Mouse (Mus musculus) CH12.LX (cell line): ENCODE results near the gene 1700020L24Rik. TPM values are rescaled to one million over a fixed set of nuclear protein-coding genes. Genes with fewer than 3 reads are reported as not detected.

Experiments used
- polyA plus RNA-seq: library from polyadenylated mRNA; unstranded; fragments of >175 nt; gene quantifications from 2 replicates; pipeline ENCODE4 v1.2.1, GENCODE M21; 2012; ENCODE audit warnings: low read depth; ENCODE audit not compliant: insufficient read length
- total RNA-seq, 2 experiments: library from RNA; depleted of rRNA; stranded (reverse); fragments of 300-350 nt in 1 of 2; fragments of >200 nt in 1 of 2; gene quantifications; 2 replicates each; pipeline ENCODE4 v1.2.3; 2012 to 2014

1700020L24Rik gene
- total and polyA plus RNA-seq, 3 experiments: 0.21 to 0.40 TPM; not detected in 1

Other genes with a start within 250 kb of the 1700020L24Rik start
- gene Slfn3, start 246.3 kb upstream of the 1700020L24Rik start, total RNA-seq (2012; rRNA removed): 10.6 and 11.2 TPM in 2 replicates
- 19.5 and 21.4 TPM in 2 replicates for gene Slfn3, start 246.3 kb upstream of the 1700020L24Rik start, total RNA-seq (2014; rRNA removed)
- gene Slfn3, start 246.3 kb upstream of the 1700020L24Rik start, polyA plus RNA-seq: 30.4 and 33.1 TPM in 2 replicates
- gene Slfn14, start 151.0 kb upstream of the 1700020L24Rik start, total RNA-seq (2012; rRNA removed): not detected in 2 replicates
- not detected in 2 replicates for gene Slfn14, start 151.0 kb upstream of the 1700020L24Rik start, total RNA-seq (2014; rRNA removed)
- not detected in 2 replicates for gene Slfn14, start 151.0 kb upstream of the 1700020L24Rik start, polyA plus RNA-seq
- gene Ap2b1, start 138.7 kb upstream of the 1700020L24Rik start, total RNA-seq (2012; rRNA removed): 59.1 and 60.1 TPM in 2 replicates
- gene Ap2b1, start 138.7 kb upstream of the 1700020L24Rik start, total RNA-seq (2014; rRNA removed): 57.6 and 58.3 TPM in 2 replicates
- gene Ap2b1, start 138.7 kb upstream of the 1700020L24Rik start, polyA plus RNA-seq: 75.7 and 78.8 TPM in 2 replicates
- 9.5 and 11.4 TPM in 2 replicates for gene Pex12, start 135.1 kb upstream of the 1700020L24Rik start, total RNA-seq (2012; rRNA removed)
- 6.3 and 8.2 TPM in 2 replicates for gene Pex12, start 135.1 kb upstream of the 1700020L24Rik start, total RNA-seq (2014; rRNA removed)
- gene Pex12, start 135.1 kb upstream of the 1700020L24Rik start, polyA plus RNA-seq: 30.6 and 30.7 TPM in 2 replicates
- gene Rasl10b, start 28.5 kb upstream of the 1700020L24Rik start, total RNA-seq (2012; rRNA removed): 0.21 and 0.42 TPM in 2 replicates
- gene Rasl10b, start 28.5 kb upstream of the 1700020L24Rik start, total RNA-seq (2014; rRNA removed): not detected in 2 replicates
- 0.08 TPM in 1 of 2 replicates, not detected in the other for gene Rasl10b, start 28.5 kb upstream of the 1700020L24Rik start, polyA plus RNA-seq
- gene Gas2l2, start 8.2 kb upstream of the 1700020L24Rik start, total RNA-seq (2012; rRNA removed): not detected in 2 replicates
- not detected in 2 replicates for gene Gas2l2, start 8.2 kb upstream of the 1700020L24Rik start, total RNA-seq (2014; rRNA removed)
- gene Gas2l2, start 8.2 kb upstream of the 1700020L24Rik start, polyA plus RNA-seq: not detected in 2 replicates
- gene Mmp28, start 25.4 kb downstream of the 1700020L24Rik start, total RNA-seq (2012; rRNA removed): 0.04 and 0.17 TPM in 2 replicates
- not detected in 2 replicates for gene Mmp28, start 25.4 kb downstream of the 1700020L24Rik start, total RNA-seq (2014; rRNA removed)
- gene Mmp28, start 25.4 kb downstream of the 1700020L24Rik start, polyA plus RNA-seq: not detected in 2 replicates
- 60.4 and 69.8 TPM in 2 replicates for gene Taf15, start 35.4 kb downstream of the 1700020L24Rik start, total RNA-seq (2012; rRNA removed)
- gene Taf15, start 35.4 kb downstream of the 1700020L24Rik start, total RNA-seq (2014; rRNA removed): 38.8 and 39.5 TPM in 2 replicates
- 367 and 488 TPM in 2 replicates for gene Taf15, start 35.4 kb downstream of the 1700020L24Rik start, polyA plus RNA-seq
- not detected in 2 replicates for gene Heatr9, start 84.5 kb downstream of the 1700020L24Rik start, total RNA-seq (2012; rRNA removed)
- not detected in 2 replicates for gene Heatr9, start 84.5 kb downstream of the 1700020L24Rik start, total RNA-seq (2014; rRNA removed)
- gene Heatr9, start 84.5 kb downstream of the 1700020L24Rik start, polyA plus RNA-seq: not detected in 2 replicates
- gene Ccl5, start 92.8 kb downstream of the 1700020L24Rik start, total RNA-seq (2012; rRNA removed): 0.68 TPM in 1 of 2 replicates, not detected in the other
- 0.60 TPM in 1 of 2 replicates, not detected in the other for gene Ccl5, start 92.8 kb downstream of the 1700020L24Rik start, total RNA-seq (2014; rRNA removed)
- gene Ccl5, start 92.8 kb downstream of the 1700020L24Rik start, polyA plus RNA-seq: 1.3 and 1.9 TPM in 2 replicates
- gene Ccl9, start 141.0 kb downstream of the 1700020L24Rik start, total RNA-seq (2012; rRNA removed): 0.42 TPM in 1 of 2 replicates, not detected in the other
- gene Ccl9, start 141.0 kb downstream of the 1700020L24Rik start, total RNA-seq (2014; rRNA removed): 0.63 and 0.67 TPM in 2 replicates
- gene Ccl9, start 141.0 kb downstream of the 1700020L24Rik start, polyA plus RNA-seq: 0.64 and 0.81 TPM in 2 replicates
- 0.13 and 0.30 TPM in 2 replicates for gene Ccl6, start 155.4 kb downstream of the 1700020L24Rik start, total RNA-seq (2012; rRNA removed)
- 1.2 and 1.8 TPM in 2 replicates for gene Ccl6, start 155.4 kb downstream of the 1700020L24Rik start, total RNA-seq (2014; rRNA removed)
- 0.93 and 1.3 TPM in 2 replicates for gene Ccl6, start 155.4 kb downstream of the 1700020L24Rik start, polyA plus RNA-seq
- not detected in 2 replicates for gene Rpl9-ps1, start 207.9 kb downstream of the 1700020L24Rik start, total RNA-seq (2012; rRNA removed)
- not detected in 2 replicates for gene Rpl9-ps1, start 207.9 kb downstream of the 1700020L24Rik start, total RNA-seq (2014; rRNA removed)
- not detected in 2 replicates for gene Rpl9-ps1, start 207.9 kb downstream of the 1700020L24Rik start, polyA plus RNA-seq
- gene Ccl3, start 211.7 kb downstream of the 1700020L24Rik start, total RNA-seq (2012; rRNA removed): 3.2 and 5.0 TPM in 2 replicates
- gene Ccl3, start 211.7 kb downstream of the 1700020L24Rik start, total RNA-seq (2014; rRNA removed): 6.7 and 10.6 TPM in 2 replicates
- 15.6 and 18.4 TPM in 2 replicates for gene Ccl3, start 211.7 kb downstream of the 1700020L24Rik start, polyA plus RNA-seq
- 6.9 and 7.2 TPM in 2 replicates for gene Ccl4, start 224.9 kb downstream of the 1700020L24Rik start, total RNA-seq (2012; rRNA removed)
- gene Ccl4, start 224.9 kb downstream of the 1700020L24Rik start, total RNA-seq (2014; rRNA removed): 7.6 and 12.7 TPM in 2 replicates
- gene Ccl4, start 224.9 kb downstream of the 1700020L24Rik start, polyA plus RNA-seq: 24.2 and 26.1 TPM in 2 replicates